Mouse (Mus musculus): ENCODE measurements around the gene Acsl4.

GRCm38 (mm10) chrX:142437971-142438504 lies 47.7 kb upstream of the Acsl4 start:
- TF ChIP-seq POLR2AphosphoS5 (IDR thresholded peaks at IDR 0.05; ENCODE audit: insufficient replicate concordance, low read depth, low read length) (no peak), CTCF (IDR thresholded peaks at IDR 0.05; ENCODE audit: low read depth, low read length) (no peak), GATA1 (IDR thresholded peaks at IDR 0.05; ENCODE audit: borderline replicate concordance, low read length) (no peak)

Data from G1E (cell line).